Mouse (Mus musculus) kidney, adult 2 months (tissue): ENCODE data around the gene Dthd1. TPM values are rescaled to one million over a fixed set of nuclear protein-coding genes. Genes with fewer than 3 reads are reported as not detected.
A peak's percentile ranks its signal among the peaks of the same experiment; 100 is the strongest.

ENCODE experiments used
- DNase-seq: peaks from one replicate; pipeline ENCODE4 v3.0.0; 2021
- H3K27ac ChIP-seq: fragments of 200-500 bp; 2 replicates; pipeline ENCODE4 v1.5.1; 2012; ENCODE audit warnings: low read depth, low read length, control low read depth, inconsistent platforms; ENCODE audit not compliant: insufficient read depth
- H3K27me3 ChIP-seq: fragments of 200-500 bp; replicated peaks from 2 replicates; pipeline ENCODE4 v1.6.1; 2012; ENCODE audit warnings: mild to moderate bottlenecking, moderate library complexity, low read length, inconsistent platforms; ENCODE audit not compliant: control insufficient read depth, insufficient read depth
- H3K36me3 ChIP-seq: fragments of 200-500 bp; 2 replicates; pipeline ENCODE4 v1.6.1; 2012; ENCODE audit warnings: mild to moderate bottlenecking, moderate library complexity, low read length, inconsistent platforms; ENCODE audit not compliant: control insufficient read depth, insufficient read depth
- H3K4me1 ChIP-seq: fragments of 200-500 bp; 2 replicates; pipeline ENCODE4 v1.6.1; 2011; ENCODE audit warnings: low read length; ENCODE audit not compliant: control insufficient read depth, insufficient read depth
- H3K4me3 ChIP-seq: fragments of 200-500 bp; 2 replicates; pipeline ENCODE4 v1.5.1; 2011; ENCODE audit warnings: mild to moderate bottlenecking, low read depth, low read length, control low read depth; ENCODE audit not compliant: insufficient read depth
- CTCF ChIP-seq: fragments of 200-500 bp; conservative IDR thresholded peaks from 2 replicates; pipeline ENCODE4 v1.5.1; 2011; ENCODE audit warnings: low read depth, mild to moderate bottlenecking, control low read depth, low read length, moderate library complexity, mixed read lengths; ENCODE audit not compliant: insufficient read depth, insufficient read length
- POLR2A ChIP-seq: fragments of 200-500 bp; IDR thresholded peaks from one replicate; pipeline ENCODE4 v1.6.1; 2011; ENCODE audit warnings: low read depth, low read length, control low read depth
- WGBS: fragments of 180-500 bp; shearing (Covaris S2); methylation state at CpG from one replicate; pipeline ENCODE4 v1.1.7; 2018; 5-methylcytosine and 5-hydroxymethylcytosine counted together
- polyA plus RNA-seq: library from polyadenylated mRNA; depleted of rRNA; stranded (reverse); fragments of >200 nt; gene quantifications from 2 replicates; pipeline ENCODE4 v1.2.3, GENCODE M21; 2012

Dthd1 gene
- polyA plus RNA-seq, 1 experiment: not detected

DNA sequence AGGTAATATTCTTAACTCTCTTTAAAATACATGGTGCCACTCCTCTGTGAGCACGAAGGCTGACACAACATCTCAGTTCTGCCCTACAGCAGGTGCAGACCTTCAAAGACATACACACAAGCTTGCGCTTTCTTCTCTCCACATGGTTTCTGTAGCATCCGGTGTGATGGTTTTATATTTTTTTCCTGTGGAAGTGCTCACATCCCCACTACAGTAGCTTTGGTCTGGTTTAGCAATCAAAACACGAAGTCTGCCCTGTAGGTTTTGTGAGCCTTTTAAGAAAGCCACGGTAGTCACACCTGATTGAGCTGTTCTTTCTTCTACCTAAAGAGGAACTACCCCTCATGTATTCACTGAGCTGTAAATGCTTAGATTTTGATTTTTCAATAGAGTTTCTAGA is 34.9 kb upstream of the Dthd1 start:
- no peaks in the 10 kb centered on the region for H3K36me3 ChIP-seq
- no peak overlapping the region for H3K27ac ChIP-seq
- no peak for DNase-seq
- H3K4me3 ChIP-seq: no peak overlapping the region
- 58% methylated on average over 5 of the region's 5 CpGs for WGBS
- no peaks in the 10 kb centered on the region for H3K4me1 ChIP-seq
- TF ChIP-seq POLR2A: no peak
- no peaks in the 10 kb centered on the region for H3K27me3 ChIP-seq

DNA sequence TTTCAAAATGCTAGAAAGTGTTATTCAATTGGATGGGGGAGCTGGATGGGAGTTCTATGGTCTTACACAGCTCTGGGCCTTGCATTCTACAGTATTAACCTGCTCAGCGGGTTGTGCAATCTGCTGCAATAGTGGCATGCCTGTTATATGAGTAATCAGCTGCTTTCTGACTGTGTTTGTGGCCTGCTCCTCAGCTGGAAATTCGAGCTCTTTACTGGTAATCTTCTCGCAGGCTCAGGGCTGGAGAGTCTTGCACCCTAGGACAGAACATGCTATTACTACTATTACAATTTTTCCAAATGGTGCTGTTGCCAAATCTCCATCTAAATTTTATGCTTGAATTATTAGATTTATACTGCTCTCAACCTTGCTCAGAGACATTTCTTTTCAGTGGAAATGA is 26.8 kb upstream of the Dthd1 start:
- WGBS: 86% methylated on average over 3 of the region's 3 CpGs
- H3K27ac ChIP-seq: no peak overlapping the region
- TF ChIP-seq CTCF: no peak
- no peak for TF ChIP-seq POLR2A
- no peaks in the 10 kb centered on the region for H3K27me3 ChIP-seq
- DNase-seq: no peak
- H3K4me1 ChIP-seq: no peaks in the 10 kb centered on the region
- H3K36me3 ChIP-seq: no peaks in the 10 kb centered on the region
- no peak overlapping the region for H3K4me3 ChIP-seq

- Histone ChIP-seq H3K4me3 (no peak overlapping the region), H3K27me3 (no peaks in the 10 kb centered on the region), H3K36me3 (no peaks in the 10 kb centered on the region), H3K4me1 (no peaks in the 10 kb centered on the region), H3K27ac (no peak overlapping the region)
- no peak for TF ChIP-seq CTCF
- no peak for TF ChIP-seq POLR2A
- no peak for DNase-seq
- WGBS: 92% methylated on average over 5 of the region's 5 CpGs
Observed at GRCm38 (mm10) chr5:62790921-62791564, 22.6 kb upstream of the Dthd1 start.

GRCm38 (mm10) chr5:62792776-62793175 is 20.8 kb upstream of the Dthd1 start:
- H3K27me3 ChIP-seq: no peaks in the 10 kb centered on the region; the same call in 1 of the 2 replicates
- TF ChIP-seq POLR2A (no peak), CTCF (no peak)
- DNase-seq: no peak
- no peaks in the 10 kb centered on the region for H3K36me3 ChIP-seq
- H3K27ac ChIP-seq: no peak overlapping the region
- no peaks in the 10 kb centered on the region for H3K4me1 ChIP-seq
- 91% methylated on average over 1 of the region's 1 CpGs for whole genome bisulfite sequencing
- H3K4me3 ChIP-seq: no peak overlapping the region

- Histone ChIP-seq H3K27ac (no peak overlapping the region), H3K4me1 (no peaks in the 10 kb centered on the region), H3K4me3 (no peak overlapping the region), H3K36me3 (no peaks in the 10 kb centered on the region), H3K27me3 (no peaks in the 10 kb centered on the region)
- TF ChIP-seq CTCF: no peak
- TF ChIP-seq POLR2A: no peak
- WGBS: 79% methylated on average over 1 of the region's 1 CpGs
- no peak for DNase-seq
Observed at GRCm38 (mm10) chr5:62814072-62814414, 420 bp downstream of the Dthd1 start.

DNA sequence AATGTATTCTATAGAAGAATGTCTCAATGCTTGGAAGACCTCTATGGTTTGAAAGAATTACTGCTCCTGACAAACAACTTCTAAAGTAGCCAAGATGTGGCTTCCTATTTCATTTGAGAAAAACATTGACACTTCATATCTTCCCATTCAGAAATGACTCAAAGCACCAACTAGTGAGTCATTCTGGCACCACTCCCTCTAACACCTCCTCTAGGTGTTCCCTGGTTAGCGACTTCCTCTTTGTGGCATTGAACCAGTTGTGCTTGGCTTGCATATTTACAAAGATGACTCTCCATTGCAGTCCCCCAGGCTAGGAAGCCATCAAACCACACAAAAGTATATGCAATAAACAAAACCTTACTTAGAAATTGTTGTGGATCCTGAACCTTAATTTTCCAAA is 2.1 kb downstream of the Dthd1 start:
- Histone ChIP-seq H3K4me1 (no peaks in the 10 kb centered on the region), H3K27ac (no peak overlapping the region), H3K4me3 (no peak overlapping the region), H3K27me3 (no peaks in the 10 kb centered on the region), H3K36me3 (no peaks in the 10 kb centered on the region)
- TF ChIP-seq CTCF (no peak), POLR2A (no peak)
- DNase-seq: peak; percentile 2
- 73% methylated on average over 1 of the region's 1 CpGs for WGBS

- no peak for TF ChIP-seq POLR2A
- TF ChIP-seq CTCF: no peak
- H3K36me3 ChIP-seq: no peaks in the 10 kb centered on the region
- no peak for DNase-seq
- H3K4me3 ChIP-seq: no peak overlapping the region
- no peak overlapping the region for H3K27ac ChIP-seq
- no peaks in the 10 kb centered on the region for H3K4me1 ChIP-seq
- 72% methylated on average over 2 of the region's 2 CpGs for WGBS
- no peaks in the 10 kb centered on the region for H3K27me3 ChIP-seq
Observed at GRCm38 (mm10) chr5:62819567-62819966, 5.9 kb downstream of the Dthd1 start.
